Mouse (Mus musculus): ENCODE measurements around the gene Nphs1. TPM values are rescaled to one million over a fixed set of nuclear protein-coding genes. Genes with fewer than 3 reads are reported as not detected.

Nphs1 gene
- 0.10 TPM in 1 of 2 replicates, not detected in the other for polyA plus RNA-seq (2014; fragmentation: Nextera tagmentation; extraction: Ambion mirVana)

- peak within 1 kb of the TSS; percentile 26; the same call in 1 of the 2 replicates for H3K9ac ChIP-seq (ENCODE audit: low read length)
- no peak within 1 kb of the TSS for H3K27ac ChIP-seq (ENCODE audit: low read depth, low read length)
- ATAC-seq (peak; percentile 89), DNase-seq (ENCODE audit: low spot score) (peak; percentile 71)
- no peaks in the 10 kb centered on the region for H3K36me3 ChIP-seq (ENCODE audit: control insufficient read depth, insufficient read depth, low read length)
- no peaks in the 10 kb centered on the region for H3K9me3 ChIP-seq (replicated peaks; ENCODE audit: control insufficient read depth, low read length)
- 1% methylated on average over 16 of the region's 16 CpGs for WGBS
- peak within 1 kb of the TSS; percentile 44 for H3K4me2 ChIP-seq (ENCODE audit: low read length)
- peaks cover 5% of the 10 kb centered on the region for H3K4me1 ChIP-seq (ENCODE audit: control insufficient read depth, insufficient read depth, low read length)
- peak within 1 kb of the TSS; percentile 15 for H3K4me3 ChIP-seq (ENCODE audit: low read depth, low read length)
- H3K27me3 ChIP-seq (replicated peaks; ENCODE audit: control insufficient read depth, insufficient read depth, low read length) = peaks cover 88% of the 10 kb centered on the region
Observed at GRCm38 (mm10) chr7:30457629-30458330, at the start of gene Nphs1, which contains the start of gene Kirrel2. Gene Nphs1 (plus strand): TSS chr7:30458315. Gene Kirrel2 (minus strand): TSS chr7:30457690.

GRCm38 (mm10) chr7:30408639-30409038 lies 49.5 kb upstream of the Nphs1 start:
- H3K27me3 ChIP-seq (replicated peaks; ENCODE audit: control insufficient read depth, insufficient read depth, low read length) = no peaks in the 10 kb centered on the region
- DNase-seq (ENCODE audit: low spot score) (no peak), ATAC-seq (no peak)
- H3K9me3 ChIP-seq (replicated peaks; ENCODE audit: control insufficient read depth, low read length) = no peaks in the 10 kb centered on the region
- H3K4me1 ChIP-seq (ENCODE audit: control insufficient read depth, insufficient read depth, low read length) = no peaks in the 10 kb centered on the region
- H3K9ac ChIP-seq (ENCODE audit: low read length) = no peak overlapping the region
- H3K36me3 ChIP-seq (ENCODE audit: control insufficient read depth, insufficient read depth, low read length) = no peaks in the 10 kb centered on the region
- 85% methylated on average over 3 of the region's 3 CpGs for WGBS
- no peak overlapping the region for H3K27ac ChIP-seq (ENCODE audit: low read depth, low read length)
- no peak overlapping the region for H3K4me3 ChIP-seq (ENCODE audit: low read depth, low read length)
- H3K4me2 ChIP-seq (ENCODE audit: low read length) = no peak overlapping the region

DNA sequence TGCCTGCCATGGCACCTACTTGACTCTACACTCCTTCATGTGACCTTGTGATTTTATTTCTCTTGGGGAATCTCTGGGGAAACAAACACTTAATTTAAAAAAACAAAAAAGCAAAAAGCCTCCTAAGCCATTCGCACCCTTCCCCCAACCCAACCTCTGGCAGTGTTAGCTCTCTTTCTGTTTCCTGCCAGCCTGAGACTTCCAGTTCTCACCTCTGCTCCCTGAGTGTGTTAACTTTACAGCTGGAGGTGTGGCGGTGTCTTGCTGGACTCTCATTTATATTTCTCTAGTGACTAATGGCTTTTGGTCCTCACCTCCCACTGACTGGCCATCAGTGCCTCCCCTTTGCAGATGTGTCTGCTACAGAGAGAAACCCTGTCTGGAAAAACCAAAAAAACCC lies 48.3 kb upstream of the Nphs1 start:
- DNase-seq (ENCODE audit: low spot score) (no peak), ATAC-seq (no peak)
- H3K9me3 ChIP-seq (replicated peaks; ENCODE audit: control insufficient read depth, low read length) = no peaks in the 10 kb centered on the region
- WGBS = 77% methylated on average over 2 of the region's 2 CpGs
- no peak overlapping the region for H3K4me2 ChIP-seq (ENCODE audit: low read length)
- no peak overlapping the region for H3K9ac ChIP-seq (ENCODE audit: low read length)
- no peak overlapping the region for H3K4me3 ChIP-seq (ENCODE audit: low read depth, low read length)
- H3K36me3 ChIP-seq (ENCODE audit: control insufficient read depth, insufficient read depth, low read length) = no peaks in the 10 kb centered on the region
- H3K27me3 ChIP-seq (replicated peaks; ENCODE audit: control insufficient read depth, insufficient read depth, low read length) = no peaks in the 10 kb centered on the region
- H3K4me1 ChIP-seq (ENCODE audit: control insufficient read depth, insufficient read depth, low read length) = no peaks in the 10 kb centered on the region
- no peak overlapping the region for H3K27ac ChIP-seq (ENCODE audit: low read depth, low read length)

- H3K9me3 ChIP-seq (replicated peaks; ENCODE audit: control insufficient read depth, low read length) = no peaks in the 10 kb centered on the region
- DNase-seq (ENCODE audit: low spot score) (no peak), ATAC-seq (no peak)
- H3K27me3 ChIP-seq (replicated peaks; ENCODE audit: control insufficient read depth, insufficient read depth, low read length) = no peaks in the 10 kb centered on the region
- 87% methylated on average over 3 of the region's 3 CpGs for WGBS
- H3K9ac ChIP-seq (ENCODE audit: low read length) = no peak overlapping the region
- H3K27ac ChIP-seq (ENCODE audit: low read depth, low read length) = no peak overlapping the region
- no peak overlapping the region for H3K4me3 ChIP-seq (ENCODE audit: low read depth, low read length)
- H3K36me3 ChIP-seq (ENCODE audit: control insufficient read depth, insufficient read depth, low read length) = no peaks in the 10 kb centered on the region
- no peak overlapping the region for H3K4me2 ChIP-seq (ENCODE audit: low read length)
- no peaks in the 10 kb centered on the region for H3K4me1 ChIP-seq (ENCODE audit: control insufficient read depth, insufficient read depth, low read length)
Observed at GRCm38 (mm10) chr7:30411023-30411422, 47.1 kb upstream of the Nphs1 start.

GRCm38 (mm10) chr7:30412735-30413147 lies 45.4 kb upstream of the Nphs1 start:
- Histone ChIP-seq H3K9me3 (replicated peaks; ENCODE audit: control insufficient read depth, low read length) (no peaks in the 10 kb centered on the region), H3K4me3 (ENCODE audit: low read depth, low read length) (no peak overlapping the region), H3K36me3 (ENCODE audit: control insufficient read depth, insufficient read depth, low read length) (no peaks in the 10 kb centered on the region), H3K4me2 (ENCODE audit: low read length) (no peak overlapping the region), H3K4me1 (ENCODE audit: control insufficient read depth, insufficient read depth, low read length) (no peaks in the 10 kb centered on the region), H3K27ac (ENCODE audit: low read depth, low read length) (no peak overlapping the region), H3K9ac (ENCODE audit: low read length) (no peak overlapping the region), H3K27me3 (replicated peaks; ENCODE audit: control insufficient read depth, insufficient read depth, low read length) (no peaks in the 10 kb centered on the region)
- no peak for DNase-seq (ENCODE audit: low spot score)
- no peak for ATAC-seq
- WGBS = 53% methylated on average over 3 of the region's 4 CpGs

- Histone ChIP-seq H3K9ac (ENCODE audit: low read length) (no peak within 1 kb of the TSS), H3K27me3 (replicated peaks; ENCODE audit: control insufficient read depth, insufficient read depth, low read length) (no peaks in the 10 kb centered on the region), H3K36me3 (ENCODE audit: control insufficient read depth, insufficient read depth, low read length) (no peaks in the 10 kb centered on the region), H3K4me2 (ENCODE audit: low read length) (no peak within 1 kb of the TSS), H3K9me3 (replicated peaks; ENCODE audit: control insufficient read depth, low read length) (no peaks in the 10 kb centered on the region), H3K4me3 (ENCODE audit: low read depth, low read length) (no peak within 1 kb of the TSS), H3K4me1 (ENCODE audit: control insufficient read depth, insufficient read depth, low read length) (no peaks in the 10 kb centered on the region), H3K27ac (ENCODE audit: low read depth, low read length) (no peak within 1 kb of the TSS)
- whole genome bisulfite sequencing = 72% methylated on average over 5 of the region's 5 CpGs
- ATAC-seq (no peak), DNase-seq (ENCODE audit: low spot score) (no peak)
Observed at GRCm38 (mm10) chr7:30413596-30413995, 44.5 kb upstream of the Nphs1 start, which contains the start of gene Tyrobp. Gene Tyrobp (plus strand): TSS chr7:30413760.

GRCm38 (mm10) chr7:30417856-30418255 lies 40.3 kb upstream of the Nphs1 start:
- no peak overlapping the region for H3K4me2 ChIP-seq (ENCODE audit: low read length)
- H3K4me3 ChIP-seq (ENCODE audit: low read depth, low read length) = no peak overlapping the region
- no peaks in the 10 kb centered on the region for H3K9me3 ChIP-seq (replicated peaks; ENCODE audit: control insufficient read depth, low read length)
- no peaks in the 10 kb centered on the region for H3K36me3 ChIP-seq (ENCODE audit: control insufficient read depth, insufficient read depth, low read length)
- 82% methylated on average over 9 of the region's 9 CpGs for WGBS
- 0 out of 2 replicates have a peak, but pooled peaks cover 5% of the 10 kb centered on the region for H3K4me1 ChIP-seq (ENCODE audit: control insufficient read depth, insufficient read depth, low read length)
- no peak overlapping the region for H3K27ac ChIP-seq (ENCODE audit: low read depth, low read length)
- no peak overlapping the region for H3K9ac ChIP-seq (ENCODE audit: low read length)
- H3K27me3 ChIP-seq (replicated peaks; ENCODE audit: control insufficient read depth, insufficient read depth, low read length) = no peaks in the 10 kb centered on the region
- ATAC-seq (no peak), DNase-seq (ENCODE audit: low spot score) (no peak)

DNA sequence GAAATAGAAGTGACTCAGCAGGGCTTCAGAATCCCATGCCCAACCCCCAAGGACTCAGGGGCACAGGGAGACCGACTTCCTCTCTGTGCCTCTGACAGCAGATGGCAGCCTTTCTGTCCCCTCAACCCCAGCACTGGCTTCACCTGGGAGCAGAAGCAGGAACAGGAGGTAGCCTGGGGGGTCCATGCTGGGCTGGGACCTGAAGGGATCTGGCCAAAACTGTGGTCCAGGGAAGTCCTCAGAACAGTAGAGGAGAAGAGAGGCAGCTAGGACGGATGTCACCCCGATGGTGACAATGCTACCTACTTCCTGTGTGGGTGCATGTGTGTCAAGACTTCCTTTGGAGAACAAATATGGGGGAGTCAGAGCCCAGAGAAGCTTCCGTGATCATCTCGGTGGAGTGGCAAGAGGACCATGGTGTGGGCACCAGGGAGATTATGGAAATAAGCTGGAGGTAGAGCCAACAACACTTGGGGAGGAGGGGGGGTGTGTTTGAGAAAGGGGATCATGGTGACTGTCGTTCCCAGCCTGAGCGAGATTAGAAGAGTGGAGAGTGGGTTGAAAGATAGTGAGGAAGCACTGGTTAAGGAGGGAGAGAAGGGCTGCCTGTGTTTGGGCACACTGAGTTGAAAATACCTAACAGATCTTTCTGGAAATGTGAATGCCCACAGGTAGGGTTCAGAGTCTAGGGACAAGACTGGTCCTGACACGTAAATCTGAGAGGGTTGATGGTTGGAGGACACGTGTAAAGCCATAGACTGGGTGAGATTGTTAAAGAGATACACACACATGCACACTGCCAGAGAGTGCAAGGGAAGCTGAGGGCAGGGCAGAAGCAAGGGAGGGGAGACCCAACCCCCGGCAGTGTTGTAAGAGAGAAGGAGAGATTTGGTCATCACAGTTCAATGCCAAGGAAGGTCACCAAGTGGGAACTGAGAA lies 38.3 kb upstream of the Nphs1 start, which contains the start of gene Hcst:
Gene Hcst, minus strand, starts transcription at position 294 of the 939 bp plus-strand sequence.
- Histone ChIP-seq H3K36me3 (ENCODE audit: control insufficient read depth, insufficient read depth, low read length) (no peaks in the 10 kb centered on the region), H3K9me3 (replicated peaks; ENCODE audit: control insufficient read depth, low read length) (no peaks in the 10 kb centered on the region), H3K4me2 (ENCODE audit: low read length) (no peak within 1 kb of the TSS), H3K27me3 (replicated peaks; ENCODE audit: control insufficient read depth, insufficient read depth, low read length) (no peaks in the 10 kb centered on the region), H3K4me3 (ENCODE audit: low read depth, low read length) (no peak within 1 kb of the TSS), H3K27ac (ENCODE audit: low read depth, low read length) (no peak within 1 kb of the TSS), H3K4me1 (ENCODE audit: control insufficient read depth, insufficient read depth, low read length) (0 out of 2 replicates have a peak, but pooled peaks cover 7% of the 10 kb centered on the region), H3K9ac (ENCODE audit: low read length) (no peak within 1 kb of the TSS)
- DNase-seq (ENCODE audit: low spot score) (no peak), ATAC-seq (no peak)
- 72% methylated on average over 10 of the region's 10 CpGs for WGBS
